Mouse (Mus musculus): ENCODE measurements around the gene Hoxb5.

DNA sequence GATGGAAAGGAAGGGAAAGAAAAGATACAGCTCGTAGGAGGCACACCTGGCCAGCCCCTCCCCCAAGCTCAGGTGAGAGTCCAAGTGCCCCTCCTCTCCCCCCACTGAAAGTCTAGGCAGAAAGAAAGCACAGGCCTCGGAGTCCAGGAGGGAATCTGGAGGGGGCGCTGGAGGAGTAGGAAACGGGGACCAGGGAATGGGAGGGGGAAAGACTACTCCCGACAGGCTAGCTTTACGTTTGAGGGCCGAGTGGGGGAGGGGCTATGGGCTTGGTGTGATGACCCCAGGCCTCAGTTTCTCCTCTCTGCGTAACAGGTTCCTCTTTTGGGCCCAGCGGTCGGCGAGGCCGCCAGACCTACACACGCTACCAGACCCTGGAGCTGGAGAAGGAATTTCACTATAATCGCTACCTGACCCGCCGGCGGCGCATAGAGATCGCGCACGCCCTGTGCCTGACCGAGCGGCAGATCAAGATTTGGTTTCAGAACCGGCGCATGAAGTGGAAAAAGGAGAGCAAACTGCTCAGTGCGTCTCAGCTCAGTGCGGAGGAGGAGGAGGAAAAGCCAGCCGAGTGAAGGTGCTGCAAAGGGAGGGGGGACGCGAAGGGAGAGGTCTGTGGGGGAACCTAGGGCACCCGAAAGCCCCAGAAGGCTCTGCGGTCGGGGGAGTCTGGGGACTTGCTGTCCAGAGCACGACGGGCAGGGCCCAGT is 2.6 kb upstream of the Hoxb5 start:
- no peak for TF ChIP-seq POLR2A (IDR thresholded peaks at IDR 0.05; ENCODE audit: insufficient read depth, low read length)
- no peak for TF ChIP-seq CTCF (IDR thresholded peaks at IDR 0.05; ENCODE audit: low read depth, low read length)
- TF ChIP-seq EP300 (IDR thresholded peaks at IDR 0.05; ENCODE audit: insufficient read depth, low read depth, low read length): no peak
